Mouse (Mus musculus) layer of hippocampus, adult 6 months (tissue): ENCODE data around the gene Olfr596. TPM values are rescaled to one million over a fixed set of nuclear protein-coding genes. Genes with fewer than 3 reads are reported as not detected.

Experiments
- long read RNA-seq, 2 experiments: library from polyadenylated mRNA; unstranded; transcript quantifications; one replicate each; pipeline ENCODE4 v2.0.0; 2019 to 2020
- microRNA-seq: library from miRNA; unstranded; fragments of <30 nt; microRNA quantifications from one replicate; pipeline ENCODE4 v1.2.0, GENCODE M21; 2020
- polyA plus RNA-seq: library from polyadenylated mRNA; unstranded; fragments of <200 nt; fragmentation: Nextera tagmentation; gene quantifications from 2 replicates; pipeline ENCODE4 v1.2.3, GENCODE M21; 2021

Gene Olfr596
- not detected in 2 replicates for polyA plus RNA-seq
- long read RNA-seq, experiment 1, result 0 reads
- long read RNA-seq, experiment 2, result 0 reads

GRCm38 (mm10) chr7:103305348-103305747, at the start of gene Olfr596:
Gene Olfr596, plus strand, starts transcription at chr7:103305648.

GRCm38 (mm10) chr7:103316015-103316414, 10.6 kb downstream of the Olfr596 start, which contains the start of gene Olfr597:
Gene Olfr597, plus strand, starts transcription at chr7:103316315.

GRCm38 (mm10) chr7:103323268-103323667, 17.8 kb downstream of the Olfr596 start, which contains the start of gene Olfr598:
Gene Olfr598, plus strand, starts transcription at chr7:103323568.

GRCm38 (mm10) chr7:103335617-103336016, 30.2 kb downstream of the Olfr596 start, which contains the start of gene Olfr599:
Gene Olfr599, plus strand, starts transcription at chr7:103335917.

GRCm38 (mm10) chr7:103349569-103349968, 44.1 kb downstream of the Olfr596 start, which contains the start of gene Olfr600:
Gene Olfr600, minus strand, starts transcription at chr7:103349669.

Small RNA genes lying within 50 kb of the gene (microRNA-seq; reads per million reads assigned to microRNA genes)
- gene Gm23550, result not detected
- gene Gm25171, result not detected

Other genes starting within 250 kb of the Olfr596 start
- not detected in 2 replicates for gene Olfr584, start 223.8 kb upstream of the Olfr596 start, polyA plus RNA-seq
- gene Olfr585, start 207.9 kb upstream of the Olfr596 start, polyA plus RNA-seq, result not detected in 2 replicates
- gene Olfr586, start 180.0 kb upstream of the Olfr596 start, polyA plus RNA-seq, result not detected in 2 replicates
- not detected in 2 replicates for gene Olfr588-ps1, start 164.8 kb upstream of the Olfr596 start, polyA plus RNA-seq
- gene Olfr589, start 149.3 kb upstream of the Olfr596 start, polyA plus RNA-seq, result not detected in 2 replicates
- not detected in 2 replicates for gene Olfr591, start 127.3 kb upstream of the Olfr596 start, polyA plus RNA-seq
- gene Olfr592, start 120.8 kb upstream of the Olfr596 start, polyA plus RNA-seq, result not detected in 2 replicates
- not detected in 2 replicates for gene Olfr593, start 93.8 kb upstream of the Olfr596 start, polyA plus RNA-seq
- not detected in 2 replicates for gene Olfr594, start 88.7 kb upstream of the Olfr596 start, polyA plus RNA-seq
- not detected in 2 replicates for gene Usp17ld, start 53.1 kb upstream of the Olfr596 start, polyA plus RNA-seq
- gene Olfr597, start 10.7 kb downstream of the Olfr596 start, polyA plus RNA-seq, result not detected in 2 replicates
- gene Olfr598, start 17.9 kb downstream of the Olfr596 start, polyA plus RNA-seq, result not detected in 2 replicates
- gene Olfr599, start 30.3 kb downstream of the Olfr596 start, polyA plus RNA-seq, result not detected in 2 replicates
- gene Olfr600, start 44.0 kb downstream of the Olfr596 start, polyA plus RNA-seq, result not detected in 2 replicates
- not detected in 2 replicates for gene Olfr601, start 57.0 kb downstream of the Olfr596 start, polyA plus RNA-seq
- not detected in 2 replicates for gene Olfr603, start 80.5 kb downstream of the Olfr596 start, polyA plus RNA-seq
- not detected in 2 replicates for gene Usp17lc, start 109.4 kb downstream of the Olfr596 start, polyA plus RNA-seq
- not detected in 2 replicates for gene Olfr605, start 139.8 kb downstream of the Olfr596 start, polyA plus RNA-seq
- gene Olfr606, start 143.4 kb downstream of the Olfr596 start, polyA plus RNA-seq, result not detected in 2 replicates
- not detected in 2 replicates for gene Olfr607, start 158.5 kb downstream of the Olfr596 start, polyA plus RNA-seq
- gene Olfr608, start 164.2 kb downstream of the Olfr596 start, polyA plus RNA-seq, result not detected in 2 replicates
- gene Olfr609, start 192.4 kb downstream of the Olfr596 start, polyA plus RNA-seq, result not detected in 2 replicates
- gene Olfr610, start 206.5 kb downstream of the Olfr596 start, polyA plus RNA-seq, result not detected in 2 replicates
- gene Olfr611, start 215.2 kb downstream of the Olfr596 start, polyA plus RNA-seq, result not detected in 2 replicates
- not detected in 2 replicates for gene Olfr612, start 237.1 kb downstream of the Olfr596 start, polyA plus RNA-seq
- gene Olfr613, start 242.4 kb downstream of the Olfr596 start, polyA plus RNA-seq, result not detected in 2 replicates